Mouse (Mus musculus) c-Kit-negative CD71-positive TER-119-positive erythroid progenitor cells, embryonic 14.5 days (primary cell): ENCODE measurements around the gene Kpna6.

ENCODE experiments used
- DNase-seq: peaks from one replicate; pipeline ENCODE4 v3.0.0-alpha.2; 2013; ENCODE audit warnings: low read depth, low spot score

Kpna6 gene

DNA sequence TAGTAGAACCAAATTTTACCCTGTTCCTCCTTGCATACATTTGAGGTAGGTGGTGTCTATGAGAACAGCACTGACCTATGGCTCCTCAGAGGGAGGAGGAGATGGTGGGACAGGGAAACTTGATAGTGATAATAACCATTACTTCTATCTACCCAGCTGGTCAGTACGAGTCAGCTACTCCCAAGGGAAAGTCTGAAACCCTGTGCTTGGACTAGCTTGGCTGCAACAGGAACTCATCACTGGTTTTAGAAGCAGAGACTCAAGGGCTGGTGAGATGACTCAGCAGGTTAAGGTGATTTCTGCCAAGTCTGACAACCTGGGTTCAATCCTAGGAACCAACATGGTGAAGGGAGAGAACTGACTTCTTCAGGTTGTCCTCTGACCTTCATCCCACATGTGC, 23.9 kb downstream of the Kpna6 start:
- DNase-seq, result no peak

DNA sequence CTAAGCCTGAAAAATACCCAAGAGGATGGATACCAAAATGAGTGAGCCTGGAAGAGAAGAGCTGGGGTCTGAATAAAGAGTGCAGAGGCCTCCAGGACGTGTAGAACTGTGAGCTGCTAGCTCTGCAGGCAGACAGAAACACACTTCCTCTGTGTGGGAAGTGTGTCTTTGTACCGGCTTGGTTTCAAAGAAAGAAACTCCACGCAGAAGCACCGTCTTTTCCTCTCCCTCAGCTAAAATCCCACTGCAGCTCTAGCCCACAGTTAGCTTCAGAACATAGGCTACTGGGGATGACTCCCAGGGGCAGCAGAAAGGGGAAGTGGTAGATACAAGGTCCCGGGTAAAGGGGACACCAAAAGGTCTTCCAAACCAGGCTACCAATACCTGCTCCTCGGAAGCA, 27.4 kb downstream of the Kpna6 start:
- DNase-seq, result no peak

DNA sequence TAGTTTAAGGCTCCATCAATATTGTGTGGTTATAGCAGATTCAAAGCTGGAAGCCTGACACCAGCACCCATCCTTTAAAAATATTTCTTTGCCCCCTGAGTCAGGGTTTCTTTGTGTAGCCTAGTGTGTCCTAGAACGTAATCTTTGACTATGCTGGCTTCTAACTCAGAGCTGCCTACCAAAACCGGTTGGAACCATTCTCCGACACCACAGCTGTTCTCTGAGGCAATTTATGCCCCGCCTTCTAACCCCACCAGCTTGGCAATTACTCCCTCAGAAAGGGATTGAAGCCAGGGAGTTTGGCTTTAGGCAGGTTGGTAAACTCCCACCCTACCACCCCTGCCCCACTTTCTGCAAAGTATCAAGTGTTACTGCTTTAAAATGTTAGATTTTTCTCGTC, 30.8 kb downstream of the Kpna6 start:
- no peak for DNase-seq

DNA sequence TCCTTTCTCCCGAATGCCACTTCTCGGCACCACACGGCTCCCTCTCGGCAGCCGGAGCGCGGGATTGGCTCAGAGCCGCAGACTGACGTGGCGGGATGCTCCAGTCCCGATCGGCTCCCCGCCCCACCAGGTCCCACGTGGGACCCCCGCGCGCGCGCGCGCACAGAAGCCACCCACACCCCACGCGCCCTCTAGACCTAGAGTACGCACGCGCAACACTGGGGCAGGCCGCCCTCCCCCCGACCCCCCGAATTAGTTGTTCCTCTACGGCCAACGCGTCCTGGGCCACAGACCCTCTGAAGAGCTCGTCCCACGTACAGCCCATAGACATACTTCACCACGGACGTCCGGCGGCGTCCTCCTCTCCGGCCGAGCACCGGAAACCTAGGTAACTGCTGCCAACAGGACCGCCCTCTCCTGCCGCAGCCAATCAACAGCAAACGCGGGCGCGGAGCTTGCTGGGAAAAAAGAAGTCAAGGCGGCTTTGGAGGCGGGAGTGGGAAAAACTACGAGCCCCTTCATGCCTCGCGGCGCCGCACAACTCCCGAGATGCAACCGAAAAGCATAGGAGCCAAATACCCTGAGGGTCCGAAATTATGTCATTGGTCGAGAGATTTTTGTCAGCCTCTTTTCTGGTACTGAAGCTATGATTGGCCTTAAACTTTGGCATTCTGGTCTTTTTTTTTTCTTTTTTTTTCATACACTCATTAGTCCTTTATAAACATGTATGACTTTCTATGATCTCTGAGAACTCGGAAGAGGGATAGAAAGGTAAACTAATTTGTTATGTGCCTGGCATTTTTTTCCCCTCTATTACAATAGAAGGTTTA, 31.7 kb downstream of the Kpna6 start, which contains the start of gene Txlna:
Gene Txlna (minus strand): TSS at position 428 of the 830 bp plus-strand sequence.
- DNase-seq, result peak; percentile 87

DNA sequence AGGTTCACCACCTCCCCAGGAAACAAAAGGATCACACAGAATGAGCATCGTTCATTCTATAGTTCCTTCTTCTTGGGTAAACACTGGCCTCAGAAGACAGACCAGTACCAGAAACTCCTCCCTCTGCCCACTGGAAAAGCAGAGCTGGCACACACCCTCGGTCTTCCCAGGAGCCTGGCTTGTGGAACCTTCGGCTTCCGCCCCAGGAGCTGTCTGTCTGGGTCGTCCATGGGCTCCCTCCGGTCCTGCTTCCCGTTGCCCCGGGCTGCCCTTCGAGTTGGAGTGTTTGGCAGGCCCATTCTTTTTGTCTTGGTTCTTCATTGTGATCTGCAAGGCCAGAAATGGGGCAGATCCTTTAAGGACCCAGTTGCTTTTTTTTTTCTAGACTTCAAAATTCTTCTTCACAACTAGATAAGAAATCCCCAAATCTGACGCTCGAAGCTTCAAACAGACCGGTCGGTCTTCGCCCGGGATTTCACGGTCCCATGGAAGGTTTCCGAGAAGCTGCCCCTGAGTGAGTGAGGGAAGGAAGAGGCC, 32.4 kb downstream of the Kpna6 start:
- no peak for DNase-seq

DNA sequence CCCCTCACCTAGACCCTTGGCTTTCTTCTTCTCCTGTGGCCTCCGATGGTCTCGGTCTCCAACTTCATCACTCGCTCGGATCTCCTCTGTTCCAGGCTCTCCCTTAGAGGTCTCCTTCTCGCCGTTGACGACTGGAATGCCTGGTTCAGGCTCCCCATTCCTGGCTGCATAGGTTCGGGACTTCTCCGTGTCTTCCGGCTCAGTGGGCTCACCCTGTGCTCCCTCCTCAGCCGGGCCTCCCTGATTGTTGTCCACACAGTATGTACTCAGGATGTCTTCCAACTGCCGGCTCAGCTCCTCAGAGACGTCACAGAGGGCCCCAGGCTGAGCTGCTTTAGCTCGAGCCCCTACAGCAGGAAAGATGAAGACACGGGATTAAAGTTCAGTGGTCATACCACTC, 33.3 kb downstream of the Kpna6 start:
- no peak for DNase-seq

DNA sequence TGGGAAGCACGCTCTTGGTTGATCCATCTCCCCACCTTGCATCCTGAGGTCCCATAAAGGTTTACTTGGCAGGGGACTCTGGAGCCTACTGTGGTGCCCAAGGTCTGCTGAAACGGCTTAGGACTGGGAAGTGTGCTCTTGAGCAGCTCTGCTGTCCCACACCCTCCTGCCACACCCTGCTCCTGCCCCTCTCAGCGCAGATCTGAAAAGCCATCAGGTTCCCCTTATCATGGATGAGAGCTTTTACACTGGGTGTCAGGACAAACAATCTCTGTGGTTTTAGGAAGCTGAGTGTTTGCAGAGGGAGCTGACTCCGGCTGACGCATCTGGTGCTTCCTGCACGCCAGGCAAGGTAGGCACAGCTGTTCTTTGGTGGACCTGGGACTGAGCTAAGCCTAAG, 38.7 kb downstream of the Kpna6 start:
- DNase-seq, result no peak

DNA sequence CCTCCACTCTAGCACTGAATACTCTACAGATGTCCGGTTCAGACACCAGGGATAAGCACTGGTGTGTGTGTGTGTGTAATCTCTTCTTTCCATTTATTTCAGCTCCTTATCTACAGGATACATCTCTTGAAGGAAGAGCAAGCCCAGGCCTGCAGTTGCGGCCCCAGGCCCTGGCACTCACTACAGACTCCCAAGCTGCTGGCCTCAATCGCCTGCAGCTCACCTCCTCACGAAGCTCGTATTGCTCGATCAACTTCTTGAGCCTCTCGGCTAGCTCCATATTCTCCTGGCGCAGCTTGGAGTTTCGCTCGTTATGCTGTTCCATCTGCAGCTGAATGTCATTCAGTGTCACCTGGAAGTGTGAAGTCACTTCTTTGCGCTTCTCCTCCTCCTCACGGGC, 40.7 kb downstream of the Kpna6 start:
- DNase-seq, result no peak

DNA sequence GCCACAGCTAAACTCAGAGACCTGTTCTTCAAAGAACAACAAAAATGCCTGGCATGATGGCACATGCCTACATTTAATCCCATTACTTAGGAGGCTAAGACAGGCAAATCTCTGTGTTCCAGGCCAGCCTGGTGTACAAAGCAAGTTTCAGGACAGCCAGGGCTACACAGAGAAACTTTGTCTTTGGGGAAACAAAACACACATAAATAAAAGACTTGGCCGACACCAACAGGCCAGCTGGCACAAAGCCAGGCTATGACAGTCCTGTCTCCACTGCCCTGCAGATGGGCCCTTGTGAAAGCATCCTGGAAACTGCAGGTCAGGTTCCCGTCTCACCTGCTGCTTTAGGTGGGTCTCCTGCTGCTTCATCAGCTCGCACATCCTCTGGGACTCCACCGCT, 41.6 kb downstream of the Kpna6 start:
- no peak for DNase-seq

DNA sequence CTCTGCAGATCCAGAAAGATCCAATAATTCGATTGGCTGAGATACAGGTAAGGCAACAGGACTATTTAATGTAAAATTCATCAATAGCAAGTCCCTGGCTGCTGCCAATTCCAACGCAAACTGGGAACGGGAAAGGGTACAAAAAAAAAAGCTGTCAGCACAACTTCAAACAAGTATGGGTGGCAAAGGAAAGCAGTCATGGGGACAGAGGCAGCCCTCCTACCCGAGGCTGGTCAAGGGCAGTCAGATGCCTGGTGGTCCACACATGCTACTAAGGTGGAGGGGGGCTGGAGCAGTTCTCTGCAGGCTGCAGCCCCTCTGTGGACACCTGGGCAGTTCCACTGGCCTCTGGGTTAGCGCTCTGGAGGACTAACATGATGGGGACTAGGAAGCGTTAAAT, 46.5 kb downstream of the Kpna6 start:
- DNase-seq, result no peak

DNA sequence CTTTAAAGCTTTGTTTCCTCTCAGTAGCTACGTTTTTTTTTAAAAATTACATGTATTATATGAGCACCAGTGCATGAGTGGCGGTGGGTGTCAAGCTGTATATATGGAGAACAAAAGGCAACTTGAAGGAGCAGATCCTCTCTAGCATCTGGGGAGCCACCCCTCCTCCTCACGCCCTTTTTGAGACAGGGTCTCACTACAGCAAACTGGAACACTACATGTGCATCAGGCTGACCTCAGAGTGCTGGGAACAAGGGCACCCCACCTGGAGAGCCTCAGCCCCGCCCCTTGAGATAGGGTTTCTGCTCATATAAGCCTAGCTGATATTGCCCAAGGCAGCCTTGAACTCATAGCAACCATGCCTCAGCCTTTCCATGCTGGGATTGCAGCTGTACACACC, 47.1 kb downstream of the Kpna6 start:
- DNase-seq, result no peak

DNA sequence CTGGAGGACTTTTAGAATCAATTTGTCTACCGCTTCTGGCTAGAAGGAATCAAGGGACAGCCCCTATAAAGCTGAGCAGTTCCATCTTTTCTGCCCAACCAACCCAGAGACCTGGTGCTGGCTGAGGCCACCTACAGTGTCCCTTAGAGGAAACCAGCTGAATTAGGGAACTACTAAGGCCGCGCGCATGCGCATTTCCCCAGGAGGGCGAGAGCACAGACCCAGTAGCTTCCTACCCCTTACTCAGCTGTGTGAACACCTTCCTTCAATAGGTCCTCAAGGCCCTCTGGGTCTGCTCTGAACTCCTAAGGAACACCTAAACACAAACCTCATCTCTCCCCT, 47.6 kb downstream of the Kpna6 start:
- no peak for DNase-seq

DNA sequence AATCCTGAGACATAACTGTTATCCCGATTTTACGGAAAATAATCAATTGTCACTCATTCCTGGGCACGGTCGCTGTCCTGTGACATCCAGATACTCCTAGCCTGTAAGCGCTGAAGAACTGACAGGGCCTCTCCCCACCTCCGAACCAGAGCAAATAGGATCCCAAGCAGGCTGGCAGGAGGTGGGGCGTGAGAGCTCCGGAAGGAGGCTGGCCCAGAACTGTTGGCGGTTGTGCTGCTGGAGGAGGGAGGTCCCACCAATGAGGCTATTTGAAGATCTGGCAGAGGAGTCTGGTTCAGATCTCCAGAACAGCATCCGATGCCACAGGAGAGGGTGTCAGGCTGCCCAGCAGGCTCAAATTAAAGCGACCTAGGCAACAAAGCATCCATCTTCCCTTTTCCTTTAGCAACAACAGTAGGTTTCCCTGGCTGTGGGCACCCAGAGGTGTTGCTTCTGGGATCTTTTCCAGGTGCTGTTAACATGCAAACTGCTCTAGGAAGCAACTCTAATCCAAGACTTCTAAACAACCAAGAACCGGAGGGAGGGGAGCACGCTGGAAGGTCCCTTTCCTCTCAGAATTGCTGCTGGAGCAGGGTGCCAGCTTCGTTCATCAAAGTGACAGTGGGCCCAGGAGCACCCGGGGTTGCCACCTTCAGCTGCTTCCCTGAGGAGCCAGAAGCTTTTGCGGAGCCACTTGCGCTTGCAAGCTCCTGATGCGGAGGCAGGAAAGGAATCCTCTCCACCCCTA, 48.1 kb downstream of the Kpna6 start:
- DNase-seq, result peak; percentile 63

DNA sequence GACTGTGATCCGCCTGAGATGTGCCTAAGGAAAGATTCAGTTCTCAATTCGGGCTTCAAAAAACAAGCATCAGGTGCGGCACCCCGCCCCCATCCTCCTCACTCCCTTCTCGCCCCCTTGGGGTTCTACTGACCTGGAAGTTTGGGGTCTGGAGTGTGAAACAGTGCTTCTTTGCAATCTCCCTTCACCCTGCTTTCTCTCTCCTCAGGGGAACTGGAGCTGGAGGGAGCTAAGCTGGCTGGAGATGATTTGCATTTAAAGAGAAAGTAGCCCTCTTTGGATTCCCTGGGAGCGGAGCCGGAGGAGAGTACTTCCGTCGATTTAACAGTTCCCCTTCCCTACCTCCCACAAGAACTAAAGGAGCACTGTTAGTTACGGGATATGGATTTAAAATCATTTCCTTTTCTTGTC, 48.9 kb downstream of the Kpna6 start, which contains the start of gene Ccdc28b:
Gene Ccdc28b (minus strand): TSS at position 267 of the 411 bp plus-strand sequence.
- no peak for DNase-seq

DNA sequence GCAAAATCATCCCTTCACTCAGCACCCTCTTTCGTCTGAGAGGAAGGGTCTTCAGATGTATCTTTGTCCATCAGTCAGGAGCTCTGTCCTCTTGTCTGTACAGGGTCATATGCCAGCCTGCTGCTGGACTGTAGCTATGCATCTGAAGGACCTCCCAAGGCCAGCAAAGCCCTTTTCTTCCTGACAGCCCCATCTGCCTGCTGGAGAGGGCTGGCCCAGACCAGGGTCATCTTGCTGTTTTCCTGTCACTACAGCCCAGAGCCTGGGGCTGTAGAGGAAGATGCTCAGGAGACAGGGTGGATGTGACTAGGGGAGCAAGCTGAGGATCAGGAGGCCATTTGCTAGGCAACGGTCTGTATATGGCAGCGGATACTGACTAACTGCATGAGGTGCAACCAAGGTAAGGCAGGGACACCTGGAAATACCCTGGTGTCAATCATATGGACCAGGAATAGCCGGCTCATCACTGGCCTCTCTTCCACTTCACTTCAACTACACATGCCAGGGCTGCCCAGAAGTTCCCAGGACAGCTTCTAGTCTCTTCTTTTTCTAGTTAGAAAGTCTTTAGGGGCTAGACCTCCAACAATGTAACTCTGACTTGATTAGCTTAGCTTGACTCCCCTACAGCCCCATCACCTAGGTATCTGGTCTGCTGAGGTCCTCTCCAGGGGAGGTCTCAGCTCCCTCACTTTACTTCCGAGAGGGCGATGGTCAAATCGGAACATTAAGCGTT, 49.6 kb downstream of the Kpna6 start:
- DNase-seq, result no peak

DNA sequence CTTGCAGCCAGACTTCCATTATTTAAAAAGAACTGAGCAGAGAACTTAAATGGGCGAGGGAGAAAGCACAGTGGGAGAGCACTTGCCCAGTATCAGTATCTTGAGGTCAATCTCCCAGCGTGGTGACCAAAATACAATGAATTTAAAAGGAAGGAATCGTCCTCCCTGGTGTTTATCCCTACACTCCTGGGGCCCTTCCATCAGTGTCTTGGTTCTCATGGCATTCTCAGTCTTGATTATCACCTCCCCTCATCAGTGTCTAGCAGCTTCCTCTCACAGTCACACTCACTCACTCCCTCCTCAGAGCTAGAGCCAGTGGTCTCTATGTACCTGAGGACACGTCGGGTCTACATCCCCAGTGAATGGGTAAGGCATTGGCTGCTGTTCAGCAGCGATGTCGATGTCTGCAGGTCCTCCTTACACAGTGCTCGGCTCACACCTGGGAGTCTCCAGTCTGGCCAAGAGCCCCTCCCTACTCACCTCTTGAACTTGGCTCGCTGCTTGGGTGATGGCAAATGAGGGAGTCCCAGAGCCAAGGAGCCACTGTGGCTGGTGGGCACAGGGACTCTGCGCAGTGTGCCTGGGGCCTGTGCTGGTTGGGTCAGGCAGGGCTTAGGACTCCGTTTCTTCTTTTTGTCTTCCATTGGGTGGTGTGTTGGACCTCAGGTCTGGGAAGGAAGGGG, 50.3 kb downstream of the Kpna6 start:
- DNase-seq, result no peak

DNA sequence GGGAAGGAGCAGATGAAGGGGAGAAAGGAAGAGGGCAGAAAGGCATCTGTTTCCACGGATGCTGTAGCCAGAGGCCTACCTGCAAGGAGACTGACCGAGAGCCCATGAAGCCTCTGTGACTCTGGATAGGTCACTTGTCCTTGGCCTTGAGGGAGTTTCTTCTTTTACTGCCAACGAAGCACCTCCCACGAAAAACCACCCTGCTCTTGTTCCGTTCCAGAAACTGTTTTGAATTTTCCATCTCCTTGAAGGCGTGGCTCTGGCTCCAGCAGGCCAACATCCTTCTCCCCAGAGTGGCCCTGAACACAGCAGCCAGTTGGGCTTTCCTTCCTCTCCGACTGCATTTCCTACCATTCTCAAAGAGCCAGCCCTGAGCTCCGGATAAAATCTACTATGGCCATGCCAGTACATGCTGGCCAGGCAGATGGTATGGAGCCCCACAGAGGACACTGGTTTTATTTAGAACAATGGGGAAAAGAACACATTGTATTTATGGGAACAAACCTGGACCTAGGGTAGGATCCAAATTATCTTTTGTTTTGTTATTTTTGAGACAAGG, 51.2 kb downstream of the Kpna6 start:
- DNase-seq, result no peak

DNA sequence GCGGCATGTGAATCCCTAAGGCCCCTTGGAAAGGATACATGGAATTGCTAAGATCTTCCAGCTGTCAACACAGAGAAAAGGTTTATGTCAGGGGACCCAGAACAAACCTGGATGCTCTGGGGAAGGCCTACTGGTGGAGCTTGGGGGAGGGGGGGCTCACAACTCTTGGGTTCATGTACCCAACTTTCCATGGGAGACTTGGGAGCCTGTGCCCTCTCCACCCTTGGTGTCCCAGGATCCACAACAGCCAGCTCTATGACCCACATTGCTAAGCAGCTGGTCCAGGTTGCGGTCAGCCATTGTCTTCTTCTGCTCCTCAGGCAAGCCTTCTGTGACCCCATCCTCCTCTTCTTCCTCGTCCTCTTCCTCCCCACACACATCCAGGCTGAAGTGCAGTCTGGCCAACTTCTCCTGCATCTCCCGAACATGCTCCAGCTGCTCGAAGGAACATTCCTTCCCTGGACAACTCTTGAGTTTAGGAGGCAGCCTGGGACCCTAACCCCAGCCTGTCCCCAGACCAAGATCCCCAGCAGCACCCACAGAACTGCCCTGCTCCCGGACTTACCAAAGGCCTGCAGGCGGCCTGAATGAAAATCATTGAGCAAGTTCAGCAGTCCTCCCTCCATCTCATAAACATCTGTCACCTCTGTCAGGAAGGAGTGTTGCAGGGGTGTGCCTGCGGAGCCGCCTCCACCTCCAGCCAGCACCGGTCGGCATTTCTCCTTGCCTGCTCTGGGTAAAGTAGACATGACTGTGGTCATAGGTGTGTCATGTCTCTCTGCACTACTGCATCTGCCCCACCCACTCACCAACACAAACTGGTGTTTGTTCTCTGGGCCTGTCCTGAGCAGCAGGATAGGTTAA, 51.9 kb downstream of the Kpna6 start:
- no peak for DNase-seq

DNA sequence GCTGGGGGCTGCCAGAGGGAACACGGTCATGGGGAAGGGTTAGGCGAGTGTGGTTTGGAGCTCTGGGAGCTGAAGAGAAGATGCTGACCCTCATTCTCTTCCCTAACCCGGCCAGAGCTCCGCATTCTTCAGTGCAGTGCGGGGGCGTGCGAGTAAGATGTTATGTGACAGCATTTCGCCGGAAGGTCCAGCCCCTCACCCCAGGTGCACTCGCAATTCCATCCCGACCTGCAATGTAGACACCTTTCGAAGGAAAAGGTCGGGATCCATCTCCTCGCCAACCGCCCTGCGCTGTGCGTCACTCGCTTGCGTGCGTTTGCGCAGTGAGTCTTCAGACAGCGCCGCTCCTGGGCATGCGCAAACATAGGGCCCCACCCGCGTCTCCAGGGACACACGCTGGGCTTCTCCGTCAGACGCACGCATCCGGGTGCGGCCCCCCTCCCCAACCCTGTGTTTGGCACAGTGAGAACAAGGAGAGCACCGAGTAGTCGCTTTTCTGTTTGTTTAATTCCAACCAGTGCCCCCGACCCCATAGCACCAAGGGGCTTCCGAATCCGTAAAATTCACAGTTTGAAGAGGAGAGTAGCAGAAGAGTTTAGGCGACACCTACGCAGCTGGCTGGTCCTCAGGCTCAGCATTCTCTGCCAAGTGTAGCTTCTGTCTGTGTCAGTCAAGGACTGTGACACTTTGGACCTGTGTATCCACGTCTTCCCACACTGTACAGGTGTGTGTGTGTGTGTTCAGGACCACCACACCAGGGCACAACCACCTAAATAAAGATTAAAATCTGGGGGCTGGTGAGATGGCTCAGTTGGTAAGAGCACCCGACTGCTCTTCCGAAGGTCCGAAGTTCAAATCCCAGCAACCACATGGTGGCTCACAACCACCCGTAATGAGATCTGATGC, 53.5 kb downstream of the Kpna6 start, which contains the start of gene Iqcc:
Gene Iqcc (minus strand): TSS at position 314 of the 906 bp plus-strand sequence.
- peak; percentile 79 for DNase-seq
